Mouse (Mus musculus): ENCODE results near the gene Grb7. TPM values are rescaled to one million over a fixed set of nuclear protein-coding genes. Genes with fewer than 3 reads are reported as not detected.

Gene Grb7
- polyA plus RNA-seq, 2 experiments, result 8.1 to 9.1 TPM

- 56% methylated on average over 6 of the region's 6 CpGs for WGBS
These were observed 35.0 kb downstream of the Grb7 start for GRCm38 (mm10) chr11:98481231-98481630.

GRCm38 (mm10) chr11:98482067-98482466, 35.9 kb downstream of the Grb7 start:
- ATAC-seq (ENCODE audit: low FRiP score, low read depth) (no peak), DNase-seq (ENCODE audit: low spot score) (no peak)
- Histone ChIP-seq H3K9ac (ENCODE audit: low read depth, low read length, severe bottlenecking) (no peak overlapping the region), H3K4me3 (replicated peaks; ENCODE audit: low read length) (no peak overlapping the region), H3K27ac (replicated peaks; ENCODE audit: low read depth, low read length) (no peak overlapping the region), H3K9me3 (ENCODE audit: control insufficient read depth, low read length) (no peaks in the 10 kb centered on the region), H3K27me3 (ENCODE audit: control insufficient read depth, insufficient read depth, low read length) (no peaks in the 10 kb centered on the region), H3K4me1 (ENCODE audit: control insufficient read depth, insufficient read depth, low read length) (no peaks in the 10 kb centered on the region), H3K4me2 (replicated peaks; ENCODE audit: low read depth, low read length, severe bottlenecking) (no peak overlapping the region), H3K36me3 (ENCODE audit: control insufficient read depth, insufficient read depth, low read length) (no peaks in the 10 kb centered on the region)
- WGBS, result 79% methylated on average over 10 of the region's 10 CpGs
- no peak for TF ChIP-seq POLR2A (IDR thresholded peaks at IDR 0.05; ENCODE audit: borderline replicate concordance, extremely low read depth, insufficient read depth, insufficient read length)

More at GRCm38 (mm10) chr11:98481231-98481630, 35.0 kb downstream of the Grb7 start:
- Histone ChIP-seq H3K9me3 (ENCODE audit: control insufficient read depth, low read length) (no peaks in the 10 kb centered on the region), H3K4me2 (replicated peaks; ENCODE audit: low read depth, low read length, severe bottlenecking) (no peak overlapping the region), H3K27me3 (ENCODE audit: control insufficient read depth, insufficient read depth, low read length) (no peaks in the 10 kb centered on the region), H3K27ac (replicated peaks; ENCODE audit: low read depth, low read length) (no peak overlapping the region), H3K4me3 (replicated peaks; ENCODE audit: low read length) (no peak overlapping the region), H3K36me3 (ENCODE audit: control insufficient read depth, insufficient read depth, low read length) (no peaks in the 10 kb centered on the region), H3K9ac (ENCODE audit: low read depth, low read length, severe bottlenecking) (no peak overlapping the region), H3K4me1 (ENCODE audit: control insufficient read depth, insufficient read depth, low read length) (no peaks in the 10 kb centered on the region)
- TF ChIP-seq POLR2A (IDR thresholded peaks at IDR 0.05; ENCODE audit: borderline replicate concordance, extremely low read depth, insufficient read depth, insufficient read length), result no peak
- no peak for ATAC-seq (ENCODE audit: low FRiP score, low read depth)
- no peak for DNase-seq (ENCODE audit: low spot score)

GRCm38 (mm10) chr11:98485749-98486148, 39.6 kb downstream of the Grb7 start:
- Histone ChIP-seq H3K36me3 (ENCODE audit: control insufficient read depth, insufficient read depth, low read length) (no peaks in the 10 kb centered on the region), H3K4me1 (ENCODE audit: control insufficient read depth, insufficient read depth, low read length) (no peaks in the 10 kb centered on the region), H3K4me2 (replicated peaks; ENCODE audit: low read depth, low read length, severe bottlenecking) (no peak overlapping the region), H3K9ac (ENCODE audit: low read depth, low read length, severe bottlenecking) (no peak overlapping the region), H3K4me3 (replicated peaks; ENCODE audit: low read length) (no peak overlapping the region), H3K27me3 (ENCODE audit: control insufficient read depth, insufficient read depth, low read length) (no peaks in the 10 kb centered on the region), H3K9me3 (ENCODE audit: control insufficient read depth, low read length) (no peaks in the 10 kb centered on the region), H3K27ac (replicated peaks; ENCODE audit: low read depth, low read length) (no peak overlapping the region)
- WGBS, result 96% methylated on average over 2 of the region's 2 CpGs
- DNase-seq (ENCODE audit: low spot score) (no peak), ATAC-seq (ENCODE audit: low FRiP score, low read depth) (no peak)
- TF ChIP-seq POLR2A (IDR thresholded peaks at IDR 0.05; ENCODE audit: borderline replicate concordance, extremely low read depth, insufficient read depth, insufficient read length), result no peak

GRCm38 (mm10) chr11:98487526-98488040, 41.4 kb downstream of the Grb7 start:
- DNase-seq (ENCODE audit: low spot score), result no peak
- H3K9ac ChIP-seq (ENCODE audit: low read depth, low read length, severe bottlenecking), result no peak overlapping the region
- ATAC-seq (ENCODE audit: low FRiP score, low read depth), result no peak
- WGBS, result 76% methylated on average over 5 of the region's 5 CpGs
- no peaks in the 10 kb centered on the region for H3K27me3 ChIP-seq (ENCODE audit: control insufficient read depth, insufficient read depth, low read length)
- no peaks in the 10 kb centered on the region for H3K36me3 ChIP-seq (ENCODE audit: control insufficient read depth, insufficient read depth, low read length)
- no peak overlapping the region for H3K4me3 ChIP-seq (replicated peaks; ENCODE audit: low read length)
- TF ChIP-seq POLR2A (IDR thresholded peaks at IDR 0.05; ENCODE audit: borderline replicate concordance, extremely low read depth, insufficient read depth, insufficient read length), result no peak
- H3K27ac ChIP-seq (replicated peaks; ENCODE audit: low read depth, low read length), result no peak overlapping the region
- no peaks in the 10 kb centered on the region for H3K4me1 ChIP-seq (ENCODE audit: control insufficient read depth, insufficient read depth, low read length)
- H3K4me2 ChIP-seq (replicated peaks; ENCODE audit: low read depth, low read length, severe bottlenecking), result no peak overlapping the region
- no peaks in the 10 kb centered on the region for H3K9me3 ChIP-seq (ENCODE audit: control insufficient read depth, low read length)

- ATAC-seq (ENCODE audit: low FRiP score, low read depth) (no peak), DNase-seq (ENCODE audit: low spot score) (no peak)
- no peak overlapping the region for H3K4me2 ChIP-seq (replicated peaks; ENCODE audit: low read depth, low read length, severe bottlenecking)
- H3K36me3 ChIP-seq (ENCODE audit: control insufficient read depth, insufficient read depth, low read length), result no peaks in the 10 kb centered on the region
- WGBS, result 67% methylated on average over 20 of the region's 20 CpGs
- H3K27ac ChIP-seq (replicated peaks; ENCODE audit: low read depth, low read length), result no peak overlapping the region
- TF ChIP-seq POLR2A (IDR thresholded peaks at IDR 0.05; ENCODE audit: borderline replicate concordance, extremely low read depth, insufficient read depth, insufficient read length), result no peak
- 0 out of 2 replicates have a peak, but pooled peaks cover 4% of the 10 kb centered on the region for H3K4me1 ChIP-seq (ENCODE audit: control insufficient read depth, insufficient read depth, low read length)
- H3K4me3 ChIP-seq (replicated peaks; ENCODE audit: low read length), result no peak overlapping the region
- H3K9ac ChIP-seq (ENCODE audit: low read depth, low read length, severe bottlenecking), result no peak overlapping the region
- no peaks in the 10 kb centered on the region for H3K9me3 ChIP-seq (ENCODE audit: control insufficient read depth, low read length)
- H3K27me3 ChIP-seq (ENCODE audit: control insufficient read depth, insufficient read depth, low read length), result no peaks in the 10 kb centered on the region
These were observed 42.5 kb downstream of the Grb7 start for GRCm38 (mm10) chr11:98488540-98489234.
